Comparison of ENCODE assay signal across 8 mouse cellular contexts in the genomic region with DNA sequence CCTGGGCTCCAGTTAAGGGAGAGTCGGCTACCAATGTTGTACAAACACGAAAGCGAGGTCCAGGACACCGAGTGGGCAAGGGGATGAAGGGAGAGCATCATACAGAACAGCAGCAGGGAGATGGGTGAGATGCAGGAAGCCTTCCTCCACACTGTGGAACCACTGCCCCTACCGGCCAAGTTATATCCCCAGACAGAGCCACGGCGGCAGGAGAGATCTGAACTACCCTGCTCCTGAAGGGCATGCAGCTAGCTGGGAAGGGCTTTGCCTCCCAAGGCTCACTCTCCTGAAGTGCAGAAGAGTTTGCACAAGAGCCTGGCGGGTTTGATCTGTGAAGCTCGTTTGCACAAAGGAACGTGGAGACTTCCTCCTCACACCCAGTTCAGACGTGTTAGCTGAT.
DNase-seq lines count a peak whose midpoint lies in the region; ATAC-seq and TF ChIP-seq lines count a peak whose summit lies in the region.

No protein-coding gene starts in this region.

- H3K4me3 ChIP-seq in forebrain, postnatal 0 days (ENCODE audit: low read depth, low read length): no peak overlapping the region
- H3K4me3 ChIP-seq in limb, embryonic 10.5 days: peak overlapping the region; percentile 16; the same call in 1 of the 2 replicates
- H3K4me3 ChIP-seq in small intestine, adult 2 months (ENCODE audit: low read depth, low read length): no peak overlapping the region

- peaks cover 36% of the 10 kb centered on the region for H3K27me3 ChIP-seq in forebrain, postnatal 0 days (ENCODE audit: insufficient read depth, low read length)
- H3K27me3 ChIP-seq in limb, embryonic 10.5 days (ENCODE audit: low read depth, poor library complexity, severe bottlenecking): peaks cover 84% of the 10 kb centered on the region
- peaks cover 18% of the 10 kb centered on the region; the same call in 1 of the 2 replicates for H3K27me3 ChIP-seq in small intestine, adult 2 months (ENCODE audit: control insufficient read depth, insufficient read depth, low read length)

- H3K9me3 ChIP-seq in forebrain, postnatal 0 days (ENCODE audit: low read length): no peaks in the 10 kb centered on the region
- H3K9me3 ChIP-seq in limb, embryonic 10.5 days (replicated peaks): no peaks in the 10 kb centered on the region

- TF ChIP-seq CTCF in forebrain, postnatal 0 days (IDR thresholded peaks at IDR 0.05; ENCODE audit: low read depth): peak; percentile 75
- 0 out of 2 replicates have a peak, but pooled peaks have one; percentile 23 for TF ChIP-seq CTCF in small intestine, adult 2 months (IDR thresholded peaks at IDR 0.05; ENCODE audit: extremely low read depth, insufficient read length, insufficient replicate concordance, low read depth, low read length)

- TF ChIP-seq POLR2A in small intestine, adult 2 months (IDR thresholded peaks at IDR 0.05; ENCODE audit: low read depth, low read length): no peak

- ATAC-seq in forebrain, postnatal 0 days: peak; percentile 63; the same call in 1 of the 2 replicates

- H3K4me2 ChIP-seq in forebrain, postnatal 0 days (ENCODE audit: low read depth): no peak overlapping the region

- H3K9ac ChIP-seq in forebrain, postnatal 0 days: no peak overlapping the region

- no peaks in the 10 kb centered on the region for H3K4me1 ChIP-seq in forebrain, postnatal 0 days (ENCODE audit: insufficient read depth)
- H3K4me1 ChIP-seq in limb, embryonic 10.5 days: peaks cover 52% of the 10 kb centered on the region
- H3K4me1 ChIP-seq in small intestine, adult 2 months (ENCODE audit: control insufficient read depth, insufficient read depth, insufficient read length, low read length): no peaks in the 10 kb centered on the region

- 19% methylated on average over 11 of the region's 11 CpGs for WGBS in forebrain, postnatal 0 days
- WGBS in limb, embryonic 10.5 days: 12% methylated on average over 11 of the region's 11 CpGs
- WGBS in small intestine, adult 2 months: 14% methylated on average over 11 of the region's 11 CpGs

- H3K36me3 ChIP-seq in forebrain, postnatal 0 days (ENCODE audit: insufficient read depth): no peaks in the 10 kb centered on the region
- H3K36me3 ChIP-seq in limb, embryonic 10.5 days: no peaks in the 10 kb centered on the region
- no peaks in the 10 kb centered on the region for H3K36me3 ChIP-seq in small intestine, adult 2 months (ENCODE audit: control insufficient read depth, insufficient read depth, low read length)

- no peak overlapping the region for H3K27ac ChIP-seq in forebrain, postnatal 0 days (ENCODE audit: low read depth, low read length)
- peak overlapping the region; percentile 61 for H3K27ac ChIP-seq in limb, embryonic 10.5 days
- no peak overlapping the region for H3K27ac ChIP-seq in small intestine, adult 2 months (ENCODE audit: insufficient read depth, low read depth, low read length)

- DNase-seq in heart, adult 18-20 months: peak; percentile 20 to 42
- DNase-seq in heart, adult 8-10 months (ENCODE audit: low spot score): no peak
- peak; percentile 22 for DNase-seq in R1 (ENCODE audit: low read depth, low spot score)
- DNase-seq in forebrain, postnatal 0 days: peak; percentile 42
- DNase-seq in limb, embryonic 10.5 days (ENCODE audit: low spot score): peak; percentile 74
- DNase-seq in thymus, postnatal 4 days: no peak
- DNase-seq in thymus, postnatal 14 days: no peak

Comparison
In these comparisons a context has a peak if more than half of its experiments do, and no peak if none do; other contexts are left out.
1. DNase-seq: peak in heart, adult 18-20 months (2 of 2), R1 (single experiment), forebrain, postnatal 0 days (single experiment) and limb, embryonic 10.5 days (single experiment); none in heart, adult 8-10 months (single experiment), thymus, postnatal 4 days (single experiment) and thymus, postnatal 14 days (single experiment).